Mouse (Mus musculus): ENCODE results near the gene Afdn.

GRCm38 (mm10) chr17:13781948-13782347 is 21.6 kb downstream of the Afdn start:
- TF ChIP-seq CTCF (IDR thresholded peaks at IDR 0.05; ENCODE audit: control insufficient read depth, insufficient read depth, insufficient replicate concordance, low read depth, low read length) (no peak), POLR2A (IDR thresholded peaks at IDR 0.05; ENCODE audit: control insufficient read depth, low read depth, low read length) (no peak)
